Mouse (Mus musculus) ES-Bruce4 (cell line): ENCODE data around the gene Ddc. TPM values are rescaled to one million over a fixed set of nuclear protein-coding genes. Genes with fewer than 3 reads are reported as not detected.

ENCODE experiments used
- H3K27ac ChIP-seq: 2 replicates; pipeline ENCODE4 v1.5.1; 2012; ENCODE audit warnings: low read length, inconsistent platforms; ENCODE audit not compliant: insufficient read depth
- H3K27me3 ChIP-seq: 2 replicates; pipeline ENCODE4 v1.6.1; 2012; ENCODE audit warnings: mild to moderate bottlenecking, low read length, inconsistent platforms; ENCODE audit not compliant: control insufficient read depth, poor library complexity, insufficient read depth, severe bottlenecking
- H3K36me3 ChIP-seq: 2 replicates; pipeline ENCODE4 v1.6.1; 2012; ENCODE audit warnings: inconsistent platforms, mild to moderate bottlenecking, low read length, moderate library complexity; ENCODE audit not compliant: control insufficient read depth, poor library complexity, insufficient read depth, severe bottlenecking
- H3K4me1 ChIP-seq: one replicate; pipeline ENCODE4 v1.8.1; 2011; ENCODE audit warnings: low read length; ENCODE audit not compliant: control insufficient read depth, insufficient read depth
- H3K4me3 ChIP-seq: 2 replicates; pipeline ENCODE4 v1.5.1; 2011; ENCODE audit warnings: low read depth, mild to moderate bottlenecking, low read length
- H3K9ac ChIP-seq: 2 replicates; pipeline ENCODE4 v1.6.1; 2012; ENCODE audit warnings: low read depth, mild to moderate bottlenecking, inconsistent platforms; ENCODE audit not compliant: poor library complexity, severe bottlenecking
- H3K9me3 ChIP-seq: replicated peaks from 2 replicates; pipeline ENCODE4 v1.6.1; 2012; ENCODE audit warnings: mild to moderate bottlenecking, low read length, inconsistent platforms; ENCODE audit not compliant: control insufficient read depth, poor library complexity, insufficient read depth, severe bottlenecking
- CTCF ChIP-seq: IDR thresholded peaks from one replicate; pipeline ENCODE4 v1.8.1; 2011; ENCODE audit warnings: low read depth, low read length
- EP300 ChIP-seq: IDR thresholded peaks from 2 replicates; pipeline ENCODE4 v1.6.1; 2011; ENCODE audit warnings: low read depth, low read length; ENCODE audit not compliant: insufficient read depth
- POLR2A ChIP-seq: IDR thresholded peaks from one replicate; pipeline ENCODE4 v1.8.1; 2011; ENCODE audit warnings: low read length; ENCODE audit not compliant: insufficient read depth
- polyA plus RNA-seq: library from polyadenylated mRNA; stranded (reverse); fragments of >200 nt; gene quantifications from 2 replicates; pipeline ENCODE4 v1.2.4, GENCODE M21; 2011; ENCODE audit warnings: low read depth; ENCODE audit not compliant: missing spikeins, insufficient read depth, insufficient read length

Ddc gene
- polyA plus RNA-seq, 1 experiment, result 7.0 TPM

DNA sequence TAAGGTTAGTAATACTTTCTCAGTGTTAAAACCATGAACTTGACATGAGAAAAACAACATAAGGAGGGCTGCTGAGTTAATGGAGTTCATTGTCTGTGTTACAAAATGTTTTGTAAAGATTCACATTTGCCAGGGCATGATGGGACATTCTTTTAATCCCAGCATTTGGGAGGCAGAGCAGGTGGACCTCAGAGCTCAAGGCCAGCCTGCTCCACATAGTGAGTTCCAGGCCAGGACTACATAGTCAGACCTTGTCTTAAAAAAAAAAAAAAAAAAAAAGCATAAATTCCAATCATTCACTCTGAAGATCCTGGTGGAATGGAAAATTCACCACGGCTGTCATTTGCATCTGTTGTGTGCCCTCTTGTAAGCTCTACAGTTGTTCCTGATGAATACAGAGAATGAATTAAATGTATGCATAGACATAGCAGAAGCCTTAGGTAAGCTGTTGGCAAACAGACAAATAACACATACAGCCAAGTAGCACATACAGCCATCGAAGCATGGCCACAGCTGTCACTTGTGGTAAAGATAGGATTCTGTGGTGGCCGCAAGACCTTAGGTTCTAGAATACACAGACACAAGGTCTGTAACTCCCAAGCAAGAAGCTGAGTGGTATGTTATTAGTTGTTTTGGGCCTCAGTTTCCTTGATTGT is 25.7 kb downstream of the Ddc start:
- H3K27me3 ChIP-seq, result no peaks in the 10 kb centered on the region
- H3K9ac ChIP-seq, result no peak overlapping the region
- no peaks in the 10 kb centered on the region for H3K4me1 ChIP-seq
- no peaks in the 10 kb centered on the region for H3K9me3 ChIP-seq
- H3K36me3 ChIP-seq, result no peaks in the 10 kb centered on the region
- no peak overlapping the region for H3K27ac ChIP-seq
- H3K4me3 ChIP-seq, result no peak overlapping the region
- no peak for TF ChIP-seq POLR2A
- no peak for TF ChIP-seq CTCF
- no peak for TF ChIP-seq EP300

DNA sequence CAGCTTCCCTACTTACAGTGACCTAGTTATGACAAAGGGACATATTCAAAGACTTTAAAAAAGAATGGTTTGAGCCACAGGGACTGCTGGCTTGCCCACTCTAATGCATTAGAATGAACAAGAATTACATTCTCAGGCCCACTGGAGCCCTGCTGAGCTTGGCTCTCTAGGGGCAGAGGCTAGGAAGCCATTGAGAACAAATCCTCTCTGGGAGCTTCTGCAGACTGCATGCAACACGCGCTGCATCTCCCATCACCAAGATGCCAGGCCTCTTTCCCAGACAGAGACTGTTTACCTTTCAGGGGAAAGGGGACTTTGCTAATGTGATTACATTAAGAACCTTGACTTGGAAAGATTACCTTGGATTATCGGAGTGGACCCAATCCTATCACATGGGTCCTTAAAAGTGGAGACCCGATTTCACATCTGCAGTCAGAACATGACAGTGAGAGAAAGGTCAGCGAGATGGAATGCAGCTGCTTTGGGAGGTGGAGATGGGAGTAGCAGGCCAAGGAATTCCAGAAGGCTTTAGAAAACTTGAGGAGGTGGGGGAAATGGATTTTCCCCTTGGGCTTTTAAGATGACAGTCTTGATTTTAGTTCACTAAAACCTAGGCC is 26.6 kb downstream of the Ddc start:
- Histone ChIP-seq H3K36me3 (no peaks in the 10 kb centered on the region), H3K4me1 (no peaks in the 10 kb centered on the region), H3K27ac (no peak overlapping the region), H3K9ac (no peak overlapping the region), H3K9me3 (no peaks in the 10 kb centered on the region), H3K4me3 (no peak overlapping the region), H3K27me3 (no peaks in the 10 kb centered on the region)
- TF ChIP-seq POLR2A (no peak), CTCF (no peak), EP300 (no peak)

DNA sequence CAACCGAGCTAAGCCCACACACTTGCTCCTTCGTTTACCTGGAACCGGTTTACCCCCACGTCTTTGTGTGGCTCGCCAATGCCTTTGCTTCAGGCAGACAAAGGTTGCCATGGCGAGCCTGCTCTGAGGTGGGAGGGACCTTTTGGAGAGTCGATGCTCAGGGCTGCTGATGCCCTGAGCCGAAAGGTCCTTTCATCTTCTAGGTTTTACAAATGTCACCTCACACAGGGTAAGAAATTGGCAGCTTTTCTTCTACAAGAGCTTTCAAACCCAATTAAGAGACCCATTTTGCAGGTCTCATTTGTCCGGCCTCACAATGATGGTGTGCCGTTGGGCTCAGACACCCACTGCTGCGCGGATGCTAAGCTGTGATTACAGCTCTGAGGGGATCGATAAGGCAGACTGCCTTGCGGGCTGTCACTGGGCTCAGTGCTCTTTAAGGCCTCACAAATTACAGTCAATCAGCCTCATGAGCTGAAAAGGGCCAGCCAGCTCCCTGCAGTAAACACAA is 29.9 kb downstream of the Ddc start:
- no peaks in the 10 kb centered on the region for H3K4me1 ChIP-seq
- H3K36me3 ChIP-seq, result no peaks in the 10 kb centered on the region
- no peaks in the 10 kb centered on the region for H3K27me3 ChIP-seq
- no peak overlapping the region for H3K4me3 ChIP-seq
- H3K9ac ChIP-seq, result no peak overlapping the region
- no peaks in the 10 kb centered on the region for H3K9me3 ChIP-seq
- no peak overlapping the region for H3K27ac ChIP-seq
- TF ChIP-seq POLR2A (no peak), EP300 (peak; percentile 57; the same call in 1 of the 2 replicates), CTCF (no peak)

- TF ChIP-seq EP300 (no peak), POLR2A (no peak), CTCF (no peak)
- H3K9me3 ChIP-seq, result no peaks in the 10 kb centered on the region
These were observed 31.2 kb downstream of the Ddc start for GRCm38 (mm10) chr11:11866696-11867095.

GRCm38 (mm10) chr11:11865128-11865527 is 32.8 kb downstream of the Ddc start:
- Histone ChIP-seq H3K27ac (no peak overlapping the region), H3K27me3 (no peaks in the 10 kb centered on the region), H3K4me3 (no peak overlapping the region), H3K9ac (no peak overlapping the region), H3K36me3 (no peaks in the 10 kb centered on the region), H3K4me1 (no peaks in the 10 kb centered on the region), H3K9me3 (no peaks in the 10 kb centered on the region)
- no peak for TF ChIP-seq POLR2A
- TF ChIP-seq CTCF, result no peak
- no peak for TF ChIP-seq EP300

More at GRCm38 (mm10) chr11:11866696-11867095, 31.2 kb downstream of the Ddc start:
- Histone ChIP-seq H3K4me1 (no peaks in the 10 kb centered on the region), H3K9ac (no peak overlapping the region), H3K4me3 (no peak overlapping the region), H3K36me3 (no peaks in the 10 kb centered on the region), H3K27me3 (no peaks in the 10 kb centered on the region), H3K27ac (no peak overlapping the region)
